Mouse (Mus musculus) gastrocnemius, adult 8-10 months (tissue): ENCODE data around the gene Mrpl10. TPM values are rescaled to one million over a fixed set of nuclear protein-coding genes. Genes with fewer than 3 reads are reported as not detected.

ENCODE experiments used
- DNase-seq, 2 experiments: peaks; one replicate each; pipeline ENCODE4 v3.0.0; 2022; ENCODE audit warnings: low spot score in 2 of 2
- total RNA-seq, 4 experiments: library from RNA; stranded (reverse); gene quantifications; 2 replicates each; pipeline ENCODE4 v1.2.4; 2022

Mrpl10 gene
- 10 to 100 TPM; 44.1 to 52.7 (median 45.6) TPM for total RNA-seq

GRCm38 (mm10) chr11:97041022-97041899 lies at the start of gene Mrpl10, which contains the start of gene Lrrc46:
Mrpl10 (plus strand) TSS chr11:97041560.
Lrrc46 (minus strand) TSS chr11:97041407.
- DNase-seq, result peak; percentile 71 to 76

GRCm38 (mm10) chr11:96992722-96993311 lies 48.5 kb upstream of the Mrpl10 start:
- DNase-seq, result no peak

DNA sequence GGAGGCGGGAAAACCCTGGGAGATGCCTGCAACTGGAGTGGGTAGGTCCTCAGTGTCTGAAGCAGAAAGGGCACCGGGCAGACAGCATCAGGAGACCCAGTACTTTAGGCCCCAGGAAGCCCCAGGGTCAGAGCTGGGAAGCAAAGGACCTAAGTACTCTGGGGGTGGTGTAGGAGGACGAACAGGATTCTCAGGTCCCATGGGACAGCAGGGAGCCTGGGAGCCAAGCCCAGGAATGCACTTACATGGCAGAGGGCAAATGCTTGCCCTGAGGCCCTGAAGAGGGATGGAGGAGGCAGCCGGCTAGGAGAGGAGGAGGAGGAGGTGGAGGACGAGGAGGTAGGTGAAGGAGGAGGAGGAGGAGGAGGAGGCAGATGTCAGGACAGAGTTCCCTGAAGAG lies 46.3 kb upstream of the Mrpl10 start:
- DNase-seq, result no peak

GRCm38 (mm10) chr11:96995836-96996772 lies 45.3 kb upstream of the Mrpl10 start:
- no peak for DNase-seq

- no peak for DNase-seq
Measured at GRCm38 (mm10) chr11:96996773-96997379, 44.5 kb upstream of the Mrpl10 start.

DNA sequence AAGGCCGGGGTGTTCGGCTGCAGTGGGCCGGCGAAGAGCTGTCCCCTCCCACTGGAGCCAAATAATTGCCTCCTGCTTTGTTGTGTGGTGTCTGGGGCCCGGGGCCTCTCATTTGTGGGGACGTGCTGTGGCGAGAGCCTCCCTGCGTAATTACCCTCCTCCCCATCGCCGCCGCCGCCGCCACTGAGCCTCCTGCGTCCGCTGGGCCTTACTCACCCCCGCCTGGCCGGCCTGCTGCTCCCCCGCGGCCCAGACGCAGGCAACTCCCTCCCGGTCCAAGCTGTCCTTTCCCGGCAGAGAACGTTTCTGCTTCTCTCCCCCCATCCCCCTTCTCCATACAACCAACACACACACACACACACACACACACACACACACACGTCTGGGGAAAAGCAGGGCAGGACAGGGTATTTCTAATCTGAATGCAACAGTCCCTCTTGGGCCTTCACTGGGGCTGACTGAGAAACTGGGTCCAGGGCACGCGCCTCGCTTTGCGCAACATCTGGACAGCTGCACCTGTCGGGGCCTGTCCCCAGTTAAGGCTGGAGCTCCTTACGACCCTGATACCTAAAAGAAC lies 43.9 kb upstream of the Mrpl10 start:
- peak in 1 of 2 experiments; percentile 17 for DNase-seq

DNA sequence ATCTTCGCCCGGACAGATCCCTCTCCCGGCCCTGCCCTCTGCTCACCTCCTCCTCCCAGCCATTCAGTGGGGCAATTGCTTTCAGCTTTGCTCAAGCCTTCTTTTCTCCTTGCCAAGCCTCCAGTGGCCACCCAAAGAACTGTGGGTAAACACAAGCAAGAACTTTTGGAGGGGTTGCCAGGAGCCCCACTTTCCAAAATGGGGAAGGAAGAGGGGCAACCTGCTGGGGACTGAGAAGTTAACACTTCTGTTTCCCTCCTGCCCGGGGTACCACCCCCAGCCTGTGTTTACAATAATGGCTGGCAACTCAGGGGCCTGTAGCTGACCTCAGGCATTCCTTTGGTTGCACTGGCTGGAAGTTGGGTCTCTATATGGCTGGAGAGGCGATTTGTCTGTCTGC lies 38.2 kb upstream of the Mrpl10 start:
- no peak for DNase-seq

DNA sequence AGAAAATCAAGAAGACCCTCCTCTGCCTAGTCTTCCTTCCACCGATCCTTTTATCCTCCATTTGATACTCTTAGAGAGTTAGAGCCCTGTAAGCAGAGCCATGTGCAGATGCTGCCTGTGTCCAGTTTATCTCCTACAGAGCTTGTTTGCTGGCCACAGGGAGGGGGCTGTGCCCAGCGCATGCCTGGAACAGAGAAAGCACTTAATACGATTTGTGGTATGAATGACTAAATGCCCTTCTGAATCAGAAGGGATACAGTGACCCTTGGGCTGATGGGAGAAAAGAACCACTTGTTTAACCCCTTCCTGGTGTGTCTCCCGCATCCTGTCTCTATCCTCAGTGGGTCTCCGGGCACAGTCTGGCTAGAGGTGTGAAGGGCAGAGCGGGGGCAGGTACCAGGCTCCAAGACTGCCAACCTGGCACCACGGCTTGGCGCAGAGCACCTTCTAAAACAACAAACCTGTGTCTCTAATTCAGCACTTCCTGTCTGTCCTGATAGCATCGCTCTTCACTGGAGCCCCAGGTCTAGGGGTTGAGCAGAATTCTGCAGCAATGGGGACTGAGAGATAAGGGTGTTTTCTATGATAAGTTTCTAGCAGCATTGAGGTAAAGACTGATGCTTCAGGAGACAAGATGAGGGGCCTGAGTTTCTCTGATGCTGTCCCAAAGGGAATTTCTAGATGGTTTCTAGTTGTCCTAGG lies 34.1 kb upstream of the Mrpl10 start:
- no peak for DNase-seq

- no peak for DNase-seq
Measured at GRCm38 (mm10) chr11:97009198-97009790, 32.1 kb upstream of the Mrpl10 start.

- no peak for DNase-seq
Measured at GRCm38 (mm10) chr11:97013121-97013670, 28.2 kb upstream of the Mrpl10 start, which contains the start of gene Sp6. Sp6 (plus strand) TSS chr11:97013394.

- DNase-seq, result no peak
Measured at GRCm38 (mm10) chr11:97017696-97018582, 23.4 kb upstream of the Mrpl10 start.

DNA sequence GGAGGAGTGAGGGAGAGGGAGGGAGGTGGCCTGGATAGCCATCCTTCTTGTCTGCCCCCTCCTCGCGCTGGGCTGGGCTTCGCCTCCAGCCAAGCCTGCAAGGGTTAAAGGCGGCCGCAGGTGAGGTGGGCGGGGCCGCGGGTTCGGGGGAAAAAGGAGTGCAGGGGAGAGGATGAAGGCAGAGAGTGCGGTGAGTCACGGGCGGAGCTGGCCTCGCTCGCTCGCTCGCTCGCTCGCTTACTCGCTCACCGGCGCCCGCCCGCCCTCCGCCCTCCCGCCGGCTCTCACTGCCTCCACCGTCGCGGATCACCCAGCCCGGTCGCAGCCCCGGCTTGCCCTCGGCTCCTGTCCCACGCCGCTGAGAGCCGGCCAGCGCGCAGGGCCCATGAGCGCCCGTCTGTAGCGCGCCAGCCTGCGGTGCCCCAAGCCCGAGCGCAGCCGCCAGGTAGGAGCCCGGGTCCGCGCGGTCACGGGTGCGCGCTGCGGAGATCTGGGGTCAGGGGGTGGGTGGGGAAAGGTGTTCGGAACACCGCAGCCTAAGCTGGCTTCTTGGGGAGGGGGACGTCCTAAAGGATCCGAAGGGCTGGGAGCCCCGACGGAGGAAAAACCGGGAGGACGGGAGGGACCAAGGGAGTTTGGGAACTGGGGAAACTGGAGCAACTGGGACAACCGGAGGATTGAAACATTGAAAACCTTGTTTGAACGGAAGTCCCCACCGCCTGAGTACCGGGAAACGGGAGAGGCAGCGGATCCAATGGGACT lies 22.6 kb upstream of the Mrpl10 start:
- no peak for DNase-seq

GRCm38 (mm10) chr11:97019345-97019708 lies 22.0 kb upstream of the Mrpl10 start:
- DNase-seq, result no peak

DNA sequence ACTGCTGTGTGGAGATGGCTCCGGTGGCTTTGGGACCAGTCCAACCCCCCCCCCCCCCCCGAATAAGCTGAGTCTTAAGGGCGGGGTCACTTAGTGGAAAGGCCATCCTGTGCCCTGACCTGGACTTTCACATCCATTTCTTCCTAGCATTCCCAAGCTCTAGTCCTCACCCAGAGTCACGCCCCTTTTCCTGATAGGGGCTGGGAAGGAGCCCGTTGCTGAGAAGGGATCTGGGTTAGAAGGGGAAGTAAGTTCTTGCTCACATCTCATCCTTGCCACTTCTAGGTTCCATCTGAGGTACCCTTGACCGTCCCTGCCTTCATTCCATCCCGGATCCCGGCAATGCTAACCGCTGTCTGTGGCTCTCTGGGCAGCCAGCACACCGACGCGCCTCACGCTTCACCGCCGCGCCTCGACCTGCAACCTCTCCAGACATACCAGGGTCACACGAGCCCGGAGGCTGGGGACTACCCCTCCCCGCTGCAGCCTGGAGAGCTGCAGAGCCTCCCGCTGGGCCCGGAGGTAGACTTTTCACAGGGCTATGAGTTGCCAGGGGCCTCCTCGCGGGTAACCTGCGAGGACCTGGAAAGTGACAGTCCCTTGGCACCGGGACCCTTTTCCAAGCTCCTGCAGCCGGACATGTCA lies 20.1 kb upstream of the Mrpl10 start:
- DNase-seq, result no peak

- DNase-seq, result peak; percentile 51 to 68
Measured at GRCm38 (mm10) chr11:97021873-97022484, 19.4 kb upstream of the Mrpl10 start.

- no peak for DNase-seq
Measured at GRCm38 (mm10) chr11:97024977-97025376, 16.4 kb upstream of the Mrpl10 start.
